Mouse (Mus musculus) monocyte, adult 59 days (primary cell): ENCODE results near the gene Rbp4. TPM values are rescaled to one million over a fixed set of nuclear protein-coding genes. Genes with fewer than 3 reads are reported as not detected.

ENCODE experiments used
- total RNA-seq, 2 experiments: library from RNA; stranded (reverse); gene quantifications; one replicate each; pipeline ENCODE4 v1.2.4; 2023

Gene Rbp4
- total RNA-seq: not detected

DNA sequence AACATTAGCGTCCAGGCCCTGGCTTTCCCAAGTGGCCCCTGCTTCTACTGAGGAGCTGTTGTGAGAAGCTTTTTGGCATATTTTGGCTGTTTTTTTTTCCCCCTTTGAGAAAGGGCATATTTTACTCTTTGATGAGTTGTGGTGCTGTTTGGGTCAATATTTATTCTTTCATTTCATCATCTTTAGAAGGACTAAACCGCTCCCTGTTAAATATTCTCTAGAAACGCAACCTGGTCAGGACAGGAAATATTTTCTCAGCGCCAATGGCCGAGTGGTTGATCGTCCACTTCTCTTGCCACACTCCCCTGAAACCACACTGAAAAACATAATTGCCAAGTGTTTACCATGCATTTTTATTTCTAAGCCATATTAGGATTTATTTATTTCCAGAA is at the start of gene Rbp4:
TSS of gene Rbp4 (minus strand) at position 63 of the 392 bp plus-strand sequence.

DNA sequence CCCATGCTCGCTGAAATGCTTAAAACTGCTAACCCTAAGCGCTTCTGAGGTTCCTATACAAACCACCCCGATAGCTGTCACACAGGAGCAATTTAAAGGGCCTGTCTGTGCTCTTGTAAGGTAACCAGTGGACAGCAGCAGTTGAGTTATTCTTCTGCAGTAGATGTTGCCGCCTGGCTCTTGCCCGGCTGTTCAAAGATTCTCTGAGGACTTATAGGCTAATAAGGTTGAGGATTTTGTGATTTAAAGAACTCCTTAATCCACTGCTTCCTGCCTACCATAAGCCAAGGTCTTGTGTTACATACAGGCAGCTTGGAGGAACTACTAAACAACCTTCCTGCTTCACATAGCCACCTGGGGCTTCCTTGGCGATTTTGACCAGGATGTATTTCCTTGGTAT is 7.4 kb upstream of the Rbp4 start, which contains the start of gene Pde6c:
TSS of gene Pde6c (plus strand) at position 301 of the 400 bp plus-strand sequence.

DNA sequence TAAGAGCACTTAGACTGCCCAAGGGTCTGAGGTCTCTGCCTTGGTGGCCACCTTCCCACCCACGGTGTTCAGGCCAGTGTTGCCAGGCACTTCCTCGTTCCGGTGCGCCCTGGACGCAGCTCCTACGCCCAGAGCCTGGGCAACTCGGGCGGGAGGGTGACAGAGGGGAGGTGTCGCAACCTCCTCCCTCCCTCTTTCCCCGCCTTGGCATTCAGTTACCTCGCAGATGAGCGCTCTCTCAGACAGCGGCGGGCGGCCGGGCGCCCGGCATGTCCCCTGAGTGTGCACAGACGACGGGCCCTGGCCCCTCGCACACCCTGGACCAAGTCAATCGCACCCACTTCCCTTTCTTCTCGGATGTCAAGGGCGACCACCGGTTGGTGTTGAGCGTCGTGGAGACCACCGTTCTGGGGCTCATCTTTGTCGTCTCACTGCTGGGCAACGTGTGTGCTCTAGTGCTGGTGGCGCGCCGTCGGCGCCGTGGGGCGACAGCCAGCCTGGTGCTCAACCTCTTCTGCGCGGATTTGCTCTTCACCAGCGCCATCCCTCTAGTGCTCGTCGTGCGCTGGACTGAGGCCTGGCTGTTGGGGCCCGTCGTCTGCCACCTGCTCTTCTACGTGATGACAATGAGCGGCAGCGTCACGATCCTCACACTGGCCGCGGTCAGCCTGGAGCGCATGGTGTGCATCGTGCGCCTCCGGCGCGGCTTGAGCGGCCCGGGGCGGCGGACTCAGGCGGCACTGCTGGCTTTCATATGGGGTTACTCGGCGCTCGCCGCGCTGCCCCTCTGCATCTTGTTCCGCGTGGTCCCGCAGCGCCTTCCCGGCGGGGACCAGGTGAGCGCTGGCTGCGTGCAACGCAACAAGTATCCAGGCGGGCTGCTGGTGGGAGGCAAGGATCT is 28.0 kb downstream of the Rbp4 start, which contains the start of gene Ffar4:
TSS of gene Ffar4 (plus strand) at position 214 of the 901 bp plus-strand sequence.

Other genes with a start within 250 kb of the Rbp4 start
- 100 to 1,000 TPM; 103 to 109 TPM for gene Myof, start 81.7 kb downstream of the Rbp4 start, total RNA-seq
- under 1 TPM; 0.79 to 0.97 TPM for gene Cep55, start 70.3 kb downstream of the Rbp4 start, total RNA-seq
- gene Ffar4, start 28.2 kb downstream of the Rbp4 start, total RNA-seq: 1 to 10 TPM; 1.3 to 1.8 TPM
- not detected for gene Pde6c, start 7.5 kb upstream of the Rbp4 start, total RNA-seq
- 1 to 10 TPM; 8.6 to 8.9 TPM for gene Fra10ac1, start 98.9 kb upstream of the Rbp4 start, total RNA-seq
- not detected for gene Lgi1, start 139.3 kb upstream of the Rbp4 start, total RNA-seq